Mouse (Mus musculus): ENCODE results near the gene Gfap. TPM values are rescaled to one million over a fixed set of nuclear protein-coding genes. Genes with fewer than 3 reads are reported as not detected.

Gene Gfap
- polyA plus RNA-seq (2012; rRNA removed) (8.2 and 12.6 TPM in 2 replicates), polyA plus RNA-seq (2014; fragmentation: Nextera tagmentation; extraction: Ambion mirVana) (9.3 and 10.2 TPM in 2 replicates)

DNA sequence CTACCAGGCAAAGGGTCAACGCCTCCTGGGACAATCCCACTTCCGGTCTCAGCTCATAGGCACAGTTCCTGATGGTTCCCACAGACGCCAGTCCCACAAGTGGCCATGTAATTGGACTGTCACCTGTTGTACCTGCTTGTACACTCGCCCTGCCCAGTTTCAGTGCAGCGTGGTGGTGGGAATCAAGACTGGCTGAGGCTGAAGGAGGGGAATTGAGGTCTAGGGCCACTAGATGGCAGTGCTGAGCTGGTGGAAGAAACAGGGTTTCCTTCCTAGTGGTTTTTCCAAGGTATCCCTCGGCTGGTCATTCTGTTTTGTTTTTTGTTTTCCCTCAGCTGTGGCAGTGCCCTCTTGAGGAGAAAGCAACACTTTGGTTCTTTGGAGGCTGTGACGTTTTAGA lies at the start of gene Gfap:
Gfap (minus strand) TSS at position 150 of the 400 bp plus-strand sequence.
- no peaks in the 10 kb centered on the region for H3K9me3 ChIP-seq (ENCODE audit: control insufficient read depth, low read length)

DNA sequence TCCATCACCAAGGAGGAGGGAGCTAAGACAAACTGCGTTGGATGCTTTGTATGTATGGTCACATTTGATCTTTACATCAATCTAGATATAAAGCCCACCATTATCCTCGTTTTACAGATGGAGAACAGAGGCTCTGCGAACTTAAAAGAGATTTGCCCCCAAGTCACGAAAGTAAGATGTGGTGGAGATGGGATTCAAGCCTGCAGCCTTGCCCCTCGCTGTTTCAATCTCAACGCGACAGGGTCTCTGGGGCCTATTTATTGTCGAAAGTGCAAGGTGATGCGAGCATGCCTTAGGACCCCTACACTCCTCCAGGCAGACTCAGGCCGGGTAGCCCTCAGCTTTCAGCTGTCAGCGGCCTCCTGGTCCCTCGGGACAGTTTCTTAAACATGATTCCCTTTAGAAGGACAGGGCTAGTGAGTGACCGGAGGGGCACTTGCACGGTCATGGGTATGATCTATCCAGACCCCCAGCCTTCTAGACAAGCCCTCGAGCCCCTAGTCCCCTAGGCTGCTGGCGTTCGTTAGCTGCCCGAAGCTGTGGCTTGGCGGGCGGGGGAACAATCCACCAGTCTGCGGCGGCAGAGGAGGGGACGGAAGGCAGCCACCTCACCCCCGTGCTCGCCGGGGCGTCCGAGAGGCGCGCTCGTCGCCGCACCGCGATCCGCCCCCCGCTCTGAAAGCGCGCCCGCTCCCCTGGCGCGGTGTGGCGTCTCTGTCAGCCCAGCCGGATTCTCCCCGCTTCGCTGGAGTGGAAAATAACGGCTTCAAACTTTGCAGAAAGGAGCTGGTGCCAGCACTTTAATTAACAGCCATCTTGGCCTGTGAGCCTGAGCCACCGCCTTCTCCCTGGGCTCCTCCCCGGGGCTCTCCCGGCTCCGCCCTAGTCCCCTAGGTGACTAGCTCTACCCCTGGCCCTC lies 47.6 kb upstream of the Gfap start:
- Histone ChIP-seq H3K4me2 (ENCODE audit: low read depth) (peak overlapping the region; percentile 63), H3K9me3 (ENCODE audit: control insufficient read depth, low read length) (no peaks in the 10 kb centered on the region), H3K4me3 (ENCODE audit: insufficient read depth in 1 of 2, low read depth in 2 of 2, low read length in 2 of 2) (peak overlapping the region; percentile 13 to 47; a peak in 3 of 4 replicates), H3K27ac (no peak overlapping the region), H3K27me3 (ENCODE audit: control insufficient read depth, insufficient read depth, low read length) (peaks cover 91% of the 10 kb centered on the region), H3K4me1 (replicated peaks; ENCODE audit: control insufficient read depth in 2 of 2, insufficient read depth in 2 of 2, low read length in 1 of 2) (peaks cover 0 to 2% of the 10 kb centered on the region in 2 experiments; a peak in 1 of 4 replicates), H3K36me3 (replicated peaks; ENCODE audit: control insufficient read depth, insufficient read depth, low read depth) (no peaks in the 10 kb centered on the region), H3K9ac (replicated peaks) (no peak overlapping the region)
- no peak for TF ChIP-seq CTCF (IDR thresholded peaks at IDR 0.05; ENCODE audit: low read depth)
- TF ChIP-seq EP300 (IDR thresholded peaks at IDR 0.05; ENCODE audit: low read depth): no peak
- DNase-seq (ENCODE audit: low read depth in 3 of 3, low spot score in 3 of 3): no peak
- ATAC-seq (ENCODE audit: insufficient read depth): no peak
- WGBS (ENCODE audit: insufficient replicate concordance): 2% methylated on average over 51 of the region's 51 CpGs

More for the DNA sequence above, at the start of gene Gfap:
- H3K36me3 ChIP-seq (replicated peaks; ENCODE audit: control insufficient read depth, insufficient read depth, low read depth): peaks cover 11% of the 10 kb centered on the region
- ATAC-seq (ENCODE audit: insufficient read depth): no peak
- no peak within 1 kb of the TSS for H3K9ac ChIP-seq (replicated peaks)
- no peak within 1 kb of the TSS for H3K4me2 ChIP-seq (ENCODE audit: low read depth)
- no peaks in the 10 kb centered on the region for H3K27me3 ChIP-seq (ENCODE audit: control insufficient read depth, insufficient read depth, low read length)
- TF ChIP-seq EP300 (IDR thresholded peaks at IDR 0.05; ENCODE audit: low read depth) (no peak), CTCF (IDR thresholded peaks at IDR 0.05; ENCODE audit: low read depth) (peak; percentile 98)
- peaks cover 5 to 11% of the 10 kb centered on the region in 2 experiments for H3K4me1 ChIP-seq (replicated peaks; ENCODE audit: control insufficient read depth in 2 of 2, insufficient read depth in 2 of 2, low read length in 1 of 2)
- peak; percentile 45 to 63 (median 49) for DNase-seq (ENCODE audit: low read depth in 3 of 3, low spot score in 3 of 3)
- H3K4me3 ChIP-seq (ENCODE audit: insufficient read depth in 1 of 2, low read depth in 2 of 2, low read length in 2 of 2): no peak within 1 kb of the TSS
- WGBS (ENCODE audit: insufficient replicate concordance): 7% methylated on average over 7 of the region's 7 CpGs
- no peak within 1 kb of the TSS for H3K27ac ChIP-seq

DNA sequence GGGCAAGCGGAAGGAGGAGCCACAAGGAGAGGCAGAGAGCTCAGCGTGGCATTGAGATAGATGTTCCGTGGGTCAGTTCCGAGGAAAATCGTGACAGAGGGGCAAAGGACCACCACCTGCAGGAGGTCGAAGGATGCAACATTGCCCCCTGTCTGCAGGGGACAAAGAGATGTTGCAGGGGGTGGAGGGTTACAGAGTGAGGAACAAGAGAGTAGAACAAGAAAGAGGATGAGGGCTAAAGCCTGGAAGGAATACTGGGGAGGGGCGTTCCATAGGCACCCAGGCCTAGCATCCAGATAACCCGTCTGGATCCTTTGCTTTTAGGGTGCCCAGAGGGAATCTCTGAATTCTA lies 46.3 kb upstream of the Gfap start:
- Histone ChIP-seq H3K4me3 (ENCODE audit: insufficient read depth in 1 of 2, low read depth in 2 of 2, low read length in 2 of 2) (peak overlapping the region in 1 of 2 experiments; percentile 34; a peak in 2 of 4 replicates), H3K27me3 (ENCODE audit: control insufficient read depth, insufficient read depth, low read length) (peaks cover 96% of the 10 kb centered on the region), H3K4me2 (ENCODE audit: low read depth) (peak overlapping the region; percentile 44), H3K9ac (replicated peaks) (no peak overlapping the region), H3K4me1 (replicated peaks; ENCODE audit: control insufficient read depth in 2 of 2, insufficient read depth in 2 of 2, low read length in 1 of 2) (peaks cover 0 to 2% of the 10 kb centered on the region in 2 experiments; a peak in 1 of 4 replicates), H3K9me3 (ENCODE audit: control insufficient read depth, low read length) (no peaks in the 10 kb centered on the region), H3K36me3 (replicated peaks; ENCODE audit: control insufficient read depth, insufficient read depth, low read depth) (no peaks in the 10 kb centered on the region), H3K27ac (no peak overlapping the region)
- WGBS (ENCODE audit: insufficient replicate concordance): 4% methylated on average over 8 of the region's 8 CpGs
- DNase-seq (ENCODE audit: low read depth in 3 of 3, low spot score in 3 of 3) (no peak), ATAC-seq (ENCODE audit: insufficient read depth) (no peak)
- no peak for TF ChIP-seq EP300 (IDR thresholded peaks at IDR 0.05; ENCODE audit: low read depth)
- peak; percentile 27; the same call in 1 of the 2 replicates for TF ChIP-seq CTCF (IDR thresholded peaks at IDR 0.05; ENCODE audit: low read depth)

DNA sequence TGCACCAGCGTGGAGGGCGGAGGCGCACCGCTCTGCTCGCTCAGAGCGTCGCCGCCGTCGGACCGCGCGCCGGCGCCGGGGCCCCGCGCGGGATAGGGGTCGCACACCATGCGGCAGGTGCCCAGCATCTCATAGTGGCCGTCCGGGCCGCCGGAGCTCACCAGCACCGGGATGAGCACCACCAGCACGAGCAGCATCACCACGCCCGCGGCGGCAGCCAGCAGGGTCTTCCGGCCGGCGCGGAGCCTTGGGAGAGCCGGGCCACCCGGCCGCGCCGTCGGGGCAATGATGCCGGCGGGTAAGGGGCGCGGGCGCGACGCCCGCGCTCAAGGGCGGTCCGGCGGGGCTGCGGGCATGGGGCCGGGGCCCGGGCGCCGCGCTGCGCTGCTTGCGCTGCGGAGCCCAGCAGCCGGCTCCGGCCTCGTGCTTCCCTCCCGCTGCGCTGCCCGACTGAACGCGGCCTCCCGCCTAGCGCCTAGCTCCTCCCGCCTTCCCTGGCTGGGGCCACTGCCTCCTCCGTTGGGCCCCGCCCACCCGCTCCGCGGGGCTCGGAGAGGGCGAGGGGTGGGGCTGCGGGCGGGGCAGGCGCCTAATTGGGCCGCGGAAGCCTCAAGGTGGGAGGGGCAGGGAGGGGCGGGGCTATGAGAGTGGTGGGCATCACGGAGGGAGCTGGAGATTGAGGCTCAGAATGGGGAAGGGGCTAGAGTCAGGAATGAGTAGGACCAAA lies 45.7 kb upstream of the Gfap start, which contains the start of gene C1ql1:
C1ql1 (minus strand) TSS at position 424 of the 727 bp plus-strand sequence.
- no peak for TF ChIP-seq CTCF (IDR thresholded peaks at IDR 0.05; ENCODE audit: low read depth)
- no peak for TF ChIP-seq EP300 (IDR thresholded peaks at IDR 0.05; ENCODE audit: low read depth)
- no peak within 1 kb of the TSS for H3K27ac ChIP-seq
- H3K36me3 ChIP-seq (replicated peaks; ENCODE audit: control insufficient read depth, insufficient read depth, low read depth): no peaks in the 10 kb centered on the region
- peak within 1 kb of the TSS; percentile 14 to 34; a peak in 3 of 4 replicates for H3K4me3 ChIP-seq (ENCODE audit: insufficient read depth in 1 of 2, low read depth in 2 of 2, low read length in 2 of 2)
- 2% methylated on average over 85 of the region's 87 CpGs for WGBS (ENCODE audit: insufficient replicate concordance)
- H3K4me1 ChIP-seq (replicated peaks; ENCODE audit: control insufficient read depth in 2 of 2, insufficient read depth in 2 of 2, low read length in 1 of 2): peaks cover 0 to 6% of the 10 kb centered on the region in 2 experiments; a peak in 1 of 4 replicates
- peaks cover 91% of the 10 kb centered on the region for H3K27me3 ChIP-seq (ENCODE audit: control insufficient read depth, insufficient read depth, low read length)
- no peaks in the 10 kb centered on the region for H3K9me3 ChIP-seq (ENCODE audit: control insufficient read depth, low read length)
- peak; percentile 83 for ATAC-seq (ENCODE audit: insufficient read depth)
- H3K9ac ChIP-seq (replicated peaks): no peak within 1 kb of the TSS
- peak; percentile 70 for DNase-seq (ENCODE audit: low read depth in 3 of 3, low spot score in 3 of 3)
- peak within 1 kb of the TSS; percentile 44 for H3K4me2 ChIP-seq (ENCODE audit: low read depth)
